Comparison of ENCODE assay signal across 9 mouse cellular contexts in genomic region chr10:80744262-80744661, GRCm38 (mm10). TPM values are rescaled to one million over a fixed set of nuclear protein-coding genes. Genes with fewer than 3 reads are reported as not detected.
DNase-seq lines count a peak whose midpoint lies in the region; ATAC-seq and TF ChIP-seq lines count a peak whose summit lies in the region.
"Had no signal": no experiment of that assay in that cellular context is flagged by ENCODE, and none has a peak within 500 bp of the region (broad histone marks: within the 10 kb centered on the region; RNA-seq: fewer than 3 reads in every experiment).

No protein-coding gene starts in this region.

- no peak overlapping the region for H3K4me2 ChIP-seq in liver, postnatal 0 days (ENCODE audit: low read depth, low read length)
- no peak overlapping the region for H3K4me2 ChIP-seq in stomach, postnatal 0 days (replicated peaks; ENCODE audit: low read depth)

- no peaks in the 10 kb centered on the region for H3K27me3 ChIP-seq in heart, embryonic 10.5 days (ENCODE audit: insufficient read depth, poor library complexity, severe bottlenecking)
- H3K27me3 ChIP-seq in liver, postnatal 0 days (ENCODE audit: insufficient read depth, low read length) = no peaks in the 10 kb centered on the region
- H3K27me3 ChIP-seq in stomach, postnatal 0 days (ENCODE audit: control insufficient read depth, insufficient read depth, low read length) = no peaks in the 10 kb centered on the region

- no peak overlapping the region for H3K9ac ChIP-seq in liver, postnatal 0 days (replicated peaks)
- H3K9ac ChIP-seq in stomach, postnatal 0 days (ENCODE audit: low read length) = no peak overlapping the region

- 37% methylated on average over 5 of the region's 5 CpGs for WGBS in heart, embryonic 10.5 days
- WGBS in liver, postnatal 0 days (ENCODE audit: insufficient replicate concordance) = 32% methylated on average over 5 of the region's 5 CpGs
- 35% methylated on average over 5 of the region's 5 CpGs for WGBS in stomach, postnatal 0 days

- H3K4me3 ChIP-seq in heart, embryonic 10.5 days = no peak overlapping the region
- H3K4me3 ChIP-seq in liver, postnatal 0 days (ENCODE audit: low read depth, low read length) = no peak overlapping the region
- no peak overlapping the region for H3K4me3 ChIP-seq in stomach, postnatal 0 days (ENCODE audit: low read depth, low read length)
- H3K4me3 ChIP-seq: erythroblast, embryonic 14.5 days had no signal

- H3K27ac ChIP-seq in heart, embryonic 10.5 days = no peak overlapping the region
- H3K27ac ChIP-seq in liver, postnatal 0 days (ENCODE audit: low read depth) = no peak overlapping the region
- no peak overlapping the region for H3K27ac ChIP-seq in stomach, postnatal 0 days (replicated peaks)

- H3K36me3 ChIP-seq in heart, embryonic 10.5 days = peaks cover 3% of the 10 kb centered on the region; the same call in 1 of the 2 replicates
- H3K36me3 ChIP-seq in liver, postnatal 0 days (replicated peaks; ENCODE audit: insufficient read depth, low read length) = no peaks in the 10 kb centered on the region
- no peaks in the 10 kb centered on the region; the same call in 1 of the 2 replicates for H3K36me3 ChIP-seq in stomach, postnatal 0 days (ENCODE audit: control insufficient read depth, insufficient read depth, low read length)

- peaks cover 39% of the 10 kb centered on the region for H3K4me1 ChIP-seq in heart, embryonic 10.5 days
- H3K4me1 ChIP-seq in liver, postnatal 0 days (ENCODE audit: insufficient read depth) = peaks cover 29% of the 10 kb centered on the region
- H3K4me1 ChIP-seq in stomach, postnatal 0 days (replicated peaks; ENCODE audit: control insufficient read depth, insufficient read depth) = peaks cover 10% of the 10 kb centered on the region; the same call in 1 of the 2 replicates

- peak; percentile 33 for ATAC-seq in liver, postnatal 0 days
- peak; percentile 55 for ATAC-seq in stomach, postnatal 0 days (ENCODE audit: low FRiP score, low TSS enrichment)

- DNase-seq in adrenal gland, adult (ENCODE audit: inconsistent age in 2 of 2, low spot score in 1 of 2) = peak; percentile 72 to 87
- no peak for DNase-seq in adrenal gland, adult 18-20 months (ENCODE audit: low spot score in 2 of 2)
- DNase-seq in MEL-GATA-1-ER (ENCODE audit: extremely low read depth, low read depth) = peak; percentile 44
- DNase-seq in heart, embryonic 10.5 days (ENCODE audit: low spot score) = peak; percentile 91
- DNase-seq in liver, postnatal 0 days = peak; percentile 85
- peak; percentile 87 for DNase-seq in stomach, postnatal 0 days (ENCODE audit: low spot score)
- DNase-seq in T-cell, adult 2 months (ENCODE audit: low spot score) = no peak
- no peak for DNase-seq in left cerebral cortex, adult 11 months (ENCODE audit: low spot score)

- TF ChIP-seq EP300 in liver, postnatal 0 days (IDR thresholded peaks at IDR 0.05; ENCODE audit: low read depth) = no peak
- TF ChIP-seq EP300 in stomach, postnatal 0 days (optimal IDR thresholded peaks at IDR 0.05) = no peak

- no peaks in the 10 kb centered on the region for H3K9me3 ChIP-seq in heart, embryonic 10.5 days
- H3K9me3 ChIP-seq in liver, postnatal 0 days (ENCODE audit: low read length) = no peaks in the 10 kb centered on the region
- no peaks in the 10 kb centered on the region for H3K9me3 ChIP-seq in stomach, postnatal 0 days (ENCODE audit: control insufficient read depth, low read length)

- no peak for TF ChIP-seq CTCF in liver, postnatal 0 days (IDR thresholded peaks at IDR 0.05; ENCODE audit: low read depth)
- TF ChIP-seq CTCF in stomach, postnatal 0 days (IDR thresholded peaks at IDR 0.05; ENCODE audit: low read depth) = no peak

RNA-seq across cellular contexts. Expression of gene Ap3d1, which starts 2.2 kb away (rescaled TPM):
- total RNA-seq in adrenal gland, adult 18-20 months (2021) = 100 to 1,000 TPM in 1 of 2 experiments, 10 to 100 TPM in 1; 97.1 to 104 TPM
- polyA plus RNA-seq in heart, embryonic 10.5 days (2016; fragmentation: Nextera tagmentation; extraction: Ambion mirVana) = 53.1 and 60.4 TPM in 2 replicates
- 16.4 and 19.0 TPM in 2 replicates for polyA plus RNA-seq in liver, postnatal 0 days (2015; fragmentation: Nextera tagmentation; extraction: Ambion mirVana)
- 38.7 and 42.7 TPM in 2 replicates for polyA plus RNA-seq in stomach, postnatal 0 days (2015; fragmentation: Nextera tagmentation; extraction: Ambion mirVana)

RNA-seq across cellular contexts. Expression of gene Dot1l, which starts 10.7 kb away (rescaled TPM):
- total RNA-seq in adrenal gland, adult 18-20 months (2021) = 10 to 100 TPM; 61.0 to 66.4 TPM
- polyA plus RNA-seq in heart, embryonic 10.5 days (2016; fragmentation: Nextera tagmentation; extraction: Ambion mirVana) = 25.6 and 26.1 TPM in 2 replicates
- 4.6 TPM in 2 replicates for polyA plus RNA-seq in liver, postnatal 0 days (2015; fragmentation: Nextera tagmentation; extraction: Ambion mirVana)
- polyA plus RNA-seq in stomach, postnatal 0 days (2015; fragmentation: Nextera tagmentation; extraction: Ambion mirVana) = 5.4 and 6.2 TPM in 2 replicates

RNA-seq across cellular contexts. Expression of gene Izumo4, which starts 42.3 kb away (rescaled TPM):
- 10 to 100 TPM; 11.0 to 18.0 TPM for total RNA-seq in adrenal gland, adult 18-20 months (2021)
- 12.8 and 14.4 TPM in 2 replicates for polyA plus RNA-seq in heart, embryonic 10.5 days (2016; fragmentation: Nextera tagmentation; extraction: Ambion mirVana)
- 7.9 and 10.4 TPM in 2 replicates for polyA plus RNA-seq in liver, postnatal 0 days (2015; fragmentation: Nextera tagmentation; extraction: Ambion mirVana)
- polyA plus RNA-seq in stomach, postnatal 0 days (2015; fragmentation: Nextera tagmentation; extraction: Ambion mirVana) = 14.8 and 18.0 TPM in 2 replicates

RNA-seq across cellular contexts. Expression of gene Mob3a, which starts 42.5 kb away (rescaled TPM):
- 10 to 100 TPM; 16.1 to 29.6 TPM for total RNA-seq in adrenal gland, adult 18-20 months (2021)
- polyA plus RNA-seq in heart, embryonic 10.5 days (2016; fragmentation: Nextera tagmentation; extraction: Ambion mirVana) = 54.8 and 56.8 TPM in 2 replicates
- polyA plus RNA-seq in liver, postnatal 0 days (2015; fragmentation: Nextera tagmentation; extraction: Ambion mirVana) = 14.7 and 17.3 TPM in 2 replicates
- polyA plus RNA-seq in stomach, postnatal 0 days (2015; fragmentation: Nextera tagmentation; extraction: Ambion mirVana) = 22.9 and 23.9 TPM in 2 replicates

RNA-seq across cellular contexts. Expression of gene Sf3a2, which starts 53.7 kb away (rescaled TPM):
- 10 to 100 TPM; 47.8 to 50.5 TPM for total RNA-seq in adrenal gland, adult 18-20 months (2021)
- polyA plus RNA-seq in heart, embryonic 10.5 days (2016; fragmentation: Nextera tagmentation; extraction: Ambion mirVana) = 70.6 and 84.1 TPM in 2 replicates
- polyA plus RNA-seq in liver, postnatal 0 days (2015; fragmentation: Nextera tagmentation; extraction: Ambion mirVana) = 20.9 and 22.2 TPM in 2 replicates
- 27.7 and 31.8 TPM in 2 replicates for polyA plus RNA-seq in stomach, postnatal 0 days (2015; fragmentation: Nextera tagmentation; extraction: Ambion mirVana)

Comparison
In these comparisons a context has a peak if more than half of its experiments do, and no peak if none do; other contexts are left out.
1. DNase-seq: peak in adrenal gland, adult (2 of 2), MEL-GATA-1-ER (single experiment), heart, embryonic 10.5 days (single experiment), liver, postnatal 0 days (single experiment) and stomach, postnatal 0 days (single experiment); none in adrenal gland, adult 18-20 months (0 of 2), T-cell, adult 2 months (single experiment) and left cerebral cortex, adult 11 months (single experiment).